Mouse (Mus musculus): ENCODE measurements around the gene Pipox.

The Pipox gene

DNA sequence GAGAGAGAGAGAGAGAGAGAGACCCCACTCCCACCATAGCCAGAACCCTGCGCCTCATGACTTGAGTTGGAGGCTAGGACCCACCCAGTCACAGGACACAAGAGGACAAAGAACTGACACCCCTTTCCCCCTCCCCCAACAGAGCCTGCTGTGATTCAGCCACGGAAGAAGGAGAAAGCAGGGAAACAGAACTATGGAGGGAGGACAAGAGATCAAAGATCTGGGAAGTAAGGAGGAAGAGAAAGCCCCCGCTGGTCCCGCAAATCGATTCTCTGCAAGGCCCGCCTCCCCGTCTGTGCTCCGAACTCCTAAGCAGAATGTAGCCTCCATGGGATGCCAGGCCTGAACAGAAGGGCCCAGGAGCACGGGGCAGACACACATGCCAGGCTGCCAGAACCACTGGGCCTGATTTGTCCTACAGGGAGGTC, 12.9 kb upstream of the Pipox start:
- DNase-seq, result peak; percentile 47

DNA sequence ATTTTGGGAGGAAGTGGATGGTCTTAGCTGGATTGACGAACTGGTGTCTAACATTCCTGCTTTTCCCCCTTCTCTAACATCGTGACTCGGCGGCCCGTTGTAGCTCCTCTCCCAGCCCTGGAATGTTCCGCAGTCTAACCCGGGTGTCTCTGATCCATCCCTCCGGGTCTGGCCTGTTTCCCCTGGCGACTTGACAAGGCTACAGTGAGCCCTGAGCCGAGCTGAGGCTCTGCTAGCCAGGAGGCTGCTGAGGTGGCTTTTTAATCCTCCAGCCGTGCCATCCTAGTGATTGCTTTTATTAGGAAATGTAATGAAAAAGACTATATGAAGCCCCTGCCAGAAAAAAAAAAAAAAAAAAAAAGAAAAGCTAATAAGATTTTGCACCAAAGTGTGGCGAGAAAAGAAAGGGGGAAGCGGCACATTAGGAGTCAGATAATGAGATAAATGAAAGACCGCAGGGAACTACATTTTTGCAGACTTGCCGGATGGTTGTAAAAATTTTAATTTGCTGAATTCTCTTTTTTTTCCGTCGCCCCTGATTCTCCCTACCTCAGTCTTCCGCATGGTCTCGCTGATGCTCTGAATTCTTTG, 12.3 kb upstream of the Pipox start:
- DNase-seq, result no peak

DNA sequence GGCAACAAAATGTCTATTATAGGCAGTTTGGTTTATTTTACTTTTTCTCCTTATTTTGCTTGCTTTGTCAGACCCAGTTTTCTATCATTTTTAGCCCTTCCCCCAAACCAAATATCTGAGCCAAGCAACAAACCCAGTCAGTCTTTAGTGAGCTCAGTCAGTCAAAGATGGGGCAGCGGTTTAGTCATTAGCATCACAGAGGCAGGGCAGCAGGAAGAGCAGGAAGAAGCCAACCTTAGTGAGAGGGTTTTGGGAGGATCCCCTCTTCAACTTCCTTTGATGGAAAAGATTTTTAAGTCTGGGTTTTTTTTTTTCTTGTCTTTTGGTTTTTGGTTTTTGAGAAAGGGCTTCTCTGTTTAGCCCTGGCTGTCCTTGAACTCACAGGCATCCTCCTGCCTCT, 10.8 kb upstream of the Pipox start:
- DNase-seq, result no peak

DNA sequence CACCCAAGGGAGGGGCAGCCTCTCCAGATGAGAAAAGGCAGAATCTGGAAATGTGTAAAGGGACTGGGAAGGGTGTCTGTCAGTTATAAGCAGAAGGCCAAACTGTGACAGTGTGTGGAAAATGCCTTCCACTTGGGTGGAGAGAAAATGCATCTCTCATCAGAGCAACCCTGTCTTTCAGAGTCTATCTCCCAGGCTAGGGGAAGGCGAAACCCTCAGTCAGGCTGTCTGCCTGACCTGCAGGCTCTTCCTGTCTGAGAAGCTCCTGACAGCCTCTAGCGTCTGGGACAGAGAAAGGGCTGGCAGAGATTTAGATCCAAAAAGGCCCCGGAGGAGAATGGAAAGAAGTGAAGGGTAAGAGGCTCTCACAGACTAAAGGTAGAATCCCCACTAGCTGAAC, 9.9 kb upstream of the Pipox start:
- DNase-seq, result no peak

DNA sequence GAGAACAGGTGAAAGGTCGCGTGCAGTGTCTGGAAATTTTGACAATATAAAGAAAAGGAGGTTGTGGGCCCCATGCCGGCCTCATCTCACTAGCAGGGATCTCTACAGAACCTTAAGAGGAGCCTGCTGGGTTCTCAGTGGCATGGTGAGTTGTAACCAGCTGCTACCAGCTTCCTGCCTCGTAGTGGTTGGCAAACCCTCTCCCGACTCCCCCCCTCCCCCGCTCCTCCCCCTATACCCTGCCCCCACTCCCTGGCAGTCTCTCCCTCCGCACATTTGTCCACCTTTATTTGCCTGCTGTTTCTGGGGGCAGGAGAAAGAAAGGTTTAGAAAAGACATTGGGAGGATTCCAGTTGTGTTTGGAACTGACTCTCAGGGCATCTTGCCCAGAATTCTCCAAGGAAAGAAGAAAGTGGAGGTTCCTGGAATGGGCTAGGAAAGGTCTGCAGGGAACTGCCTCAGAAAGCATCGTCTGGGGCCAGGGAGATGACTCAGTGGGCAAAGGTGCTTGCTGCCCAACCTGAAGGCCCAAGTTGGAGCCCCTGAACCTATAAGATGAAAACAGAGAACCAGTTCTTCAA, 8.0 kb upstream of the Pipox start:
- no peak for DNase-seq

DNA sequence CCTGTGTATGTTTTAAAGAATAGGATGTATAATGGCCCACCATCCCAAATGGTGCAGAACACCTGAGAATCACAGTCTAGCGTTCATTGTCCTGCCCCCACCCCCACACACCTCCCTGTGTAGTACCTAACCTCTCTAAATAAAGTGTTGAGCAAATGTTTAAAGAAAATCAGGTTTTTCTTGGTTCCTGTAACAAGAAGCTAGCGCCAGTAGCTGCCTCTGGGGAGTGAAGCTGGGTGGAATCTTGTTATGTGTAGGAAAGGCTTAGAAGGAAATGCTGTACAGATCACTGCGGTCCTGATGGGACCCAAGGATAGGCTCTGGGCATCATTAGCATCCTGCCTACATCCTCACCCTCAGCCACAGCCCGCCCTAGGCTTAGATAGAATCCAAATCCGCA, 7.5 kb upstream of the Pipox start:
- DNase-seq, result no peak

DNA sequence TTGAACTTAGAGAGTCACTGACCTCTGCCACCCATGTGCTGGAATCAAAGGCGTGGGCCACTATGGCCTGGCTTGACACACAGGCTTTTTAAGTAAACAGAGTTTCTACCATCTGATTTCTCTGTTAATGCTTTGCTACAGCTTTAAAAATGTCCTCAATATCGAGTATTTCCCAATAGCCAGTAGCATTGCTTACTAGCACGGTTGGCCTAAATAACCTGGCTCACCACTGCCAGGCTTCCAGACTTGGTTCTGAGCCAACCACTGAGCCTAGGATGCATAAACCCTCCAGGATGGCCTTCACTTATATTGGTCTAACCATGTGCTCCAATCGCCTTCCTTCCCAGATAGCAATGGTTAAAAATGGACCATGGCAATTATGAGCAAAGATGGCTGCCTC, 6.8 kb upstream of the Pipox start:
- DNase-seq, result no peak

DNA sequence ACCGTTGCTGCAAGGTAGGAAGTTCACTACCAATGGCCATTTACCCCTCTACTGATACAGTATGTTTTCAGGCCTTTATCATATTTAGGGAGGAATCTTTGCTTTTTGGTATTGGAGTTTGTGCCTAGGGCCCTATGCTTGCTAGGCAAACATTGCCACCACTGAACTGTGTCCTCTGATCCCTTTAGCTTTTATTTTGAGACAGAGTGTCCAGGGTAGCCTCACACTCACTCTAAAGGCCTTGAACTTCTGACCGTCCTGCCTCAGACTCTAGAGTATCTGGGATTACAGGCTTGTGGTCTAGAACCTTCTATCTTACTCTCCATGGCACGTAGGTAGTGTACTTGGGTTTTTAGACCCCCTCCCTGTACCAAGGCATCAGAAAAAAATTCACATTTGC, 6.3 kb upstream of the Pipox start:
- DNase-seq, result no peak

DNA sequence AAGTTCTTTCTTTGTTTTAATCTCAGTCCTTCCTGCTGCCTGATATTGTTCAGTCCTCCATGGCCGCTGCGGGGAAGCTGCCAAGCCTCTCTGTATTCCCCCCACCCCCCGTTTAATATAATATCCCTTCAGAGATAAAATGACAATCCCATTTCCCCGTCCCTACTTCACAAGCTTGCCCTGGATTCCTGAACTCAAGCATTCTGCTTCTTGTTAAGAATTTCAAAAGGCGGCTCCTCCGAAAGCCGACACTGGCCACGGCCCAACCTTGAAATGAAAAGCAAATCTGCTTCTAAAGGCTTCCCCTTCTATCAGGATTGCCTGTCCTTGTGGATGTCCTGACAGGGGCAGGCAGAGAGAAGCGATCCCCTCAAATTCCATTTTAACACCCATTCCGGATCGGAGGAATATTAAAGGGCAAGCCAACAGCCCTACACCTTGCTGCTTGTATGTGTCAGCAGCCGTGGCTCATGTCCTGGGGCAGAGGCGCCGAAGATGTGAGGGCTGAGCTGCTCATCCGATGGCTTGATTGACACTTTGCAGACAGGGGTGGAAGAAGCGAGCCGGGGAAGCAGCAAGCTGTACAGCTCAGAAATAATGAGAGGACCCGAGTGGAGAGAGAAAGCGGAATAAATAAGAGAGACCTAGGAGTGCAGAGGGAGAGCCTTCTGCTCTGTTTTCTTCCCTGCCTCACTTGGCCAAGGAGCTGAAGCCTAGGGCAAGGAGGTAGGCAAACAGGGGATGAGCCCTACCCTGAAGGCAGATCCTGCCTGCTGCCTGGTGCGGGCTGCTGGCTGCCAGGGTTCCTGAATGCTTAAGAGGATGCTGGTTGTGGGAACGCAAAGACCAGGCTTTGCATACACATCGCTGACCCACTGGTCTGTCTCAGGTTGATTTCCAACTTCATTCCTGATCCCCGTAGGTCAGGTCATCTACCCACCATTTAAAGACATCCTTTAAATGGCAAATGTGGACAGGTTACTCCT, 3.2 kb upstream of the Pipox start:
- DNase-seq, result peak; percentile 50

DNA sequence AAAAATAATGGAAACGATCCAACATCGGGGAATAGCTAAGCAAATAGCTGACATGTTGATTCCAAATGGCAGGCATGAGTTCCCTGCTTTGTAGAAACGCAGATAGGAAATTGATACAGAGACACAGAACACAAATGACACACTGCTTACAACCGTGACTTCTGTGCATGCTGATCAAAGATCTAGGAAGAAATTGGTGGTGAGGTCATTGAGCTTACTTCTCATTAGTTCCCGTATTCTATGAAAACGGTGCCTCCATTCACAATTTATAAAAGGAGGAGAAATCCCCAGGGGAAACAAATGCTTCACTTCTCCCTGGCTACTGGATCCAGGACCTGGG, 2.6 kb upstream of the Pipox start:
- DNase-seq, result no peak

DNA sequence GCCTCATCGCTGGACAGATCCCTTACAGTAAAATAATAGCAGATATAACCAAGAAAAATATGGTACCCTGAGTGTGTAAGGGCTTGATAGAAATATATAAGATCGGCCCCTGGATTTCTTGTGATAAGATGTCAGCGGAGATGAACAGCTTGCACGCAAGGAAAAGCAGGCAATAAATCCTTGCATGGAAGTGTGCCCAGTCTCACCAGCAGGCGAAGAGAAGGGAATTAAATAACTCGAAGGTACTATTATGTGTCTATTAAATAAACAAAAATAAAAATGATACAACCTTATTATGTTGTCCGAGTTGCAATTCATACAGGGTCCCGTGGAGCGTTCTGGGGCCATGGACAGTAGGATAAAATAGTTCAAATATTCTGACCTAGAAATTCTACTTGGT, 2.1 kb upstream of the Pipox start:
- DNase-seq, result no peak

DNA sequence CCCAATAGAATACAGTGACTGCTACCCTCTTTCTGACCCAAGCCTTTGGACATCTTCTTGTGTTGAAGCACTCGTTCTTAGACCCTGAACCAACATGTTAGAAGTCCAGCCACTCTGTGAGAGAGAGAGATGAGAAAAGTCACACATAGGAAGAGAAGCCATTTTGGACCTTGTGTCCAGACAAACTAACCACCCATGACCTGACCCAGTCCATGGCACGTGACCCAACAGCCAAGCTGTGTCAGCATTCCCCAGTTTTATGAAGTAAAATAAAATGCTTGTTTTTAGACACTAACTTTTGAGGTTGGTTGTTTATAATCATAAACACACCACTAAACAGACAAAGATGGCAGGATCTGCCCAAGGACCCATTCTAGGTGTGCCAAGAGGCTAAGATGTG, 1.1 kb upstream of the Pipox start:
- no peak for DNase-seq

DNA sequence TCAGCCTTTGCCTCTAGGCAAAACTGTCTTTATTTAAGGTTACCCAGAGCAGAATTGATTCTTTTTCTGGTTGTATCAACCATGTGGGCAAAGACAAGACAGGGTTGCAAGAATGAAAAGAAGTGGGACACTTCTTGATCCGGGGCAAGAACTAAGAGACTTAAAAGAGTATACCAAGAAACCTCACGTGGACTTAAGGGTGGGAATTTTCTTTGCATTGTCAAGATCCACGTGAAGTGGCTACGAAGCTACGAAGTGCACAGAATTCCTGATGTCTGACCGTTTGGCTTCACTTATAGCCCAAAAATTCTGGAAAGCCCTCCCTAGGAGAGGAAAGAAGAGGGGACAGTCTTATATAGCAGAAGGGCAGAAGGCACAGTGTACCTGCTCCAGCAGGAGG, 613 bp downstream of the Pipox start:
- DNase-seq, result no peak

DNA sequence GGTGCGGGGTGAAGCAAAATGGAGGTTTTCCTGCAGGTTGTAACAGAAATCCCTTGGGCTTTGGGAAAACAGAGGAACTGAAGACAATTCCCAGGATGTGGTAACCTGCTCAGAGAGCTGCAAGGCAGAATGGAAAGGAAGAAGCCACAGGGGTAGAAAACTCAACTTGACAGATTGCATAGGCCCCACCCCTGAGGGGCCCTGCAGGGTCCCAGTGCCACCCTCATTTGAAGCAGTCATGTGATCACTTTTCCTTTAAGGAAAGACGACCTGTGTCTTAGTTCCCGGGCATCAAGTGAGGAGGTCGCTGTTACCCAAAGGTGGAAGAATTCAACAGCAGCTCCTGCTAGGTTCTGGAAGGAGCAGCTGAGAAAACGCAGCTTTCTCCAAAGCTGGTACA, 1.0 kb downstream of the Pipox start:
- no peak for DNase-seq

DNA sequence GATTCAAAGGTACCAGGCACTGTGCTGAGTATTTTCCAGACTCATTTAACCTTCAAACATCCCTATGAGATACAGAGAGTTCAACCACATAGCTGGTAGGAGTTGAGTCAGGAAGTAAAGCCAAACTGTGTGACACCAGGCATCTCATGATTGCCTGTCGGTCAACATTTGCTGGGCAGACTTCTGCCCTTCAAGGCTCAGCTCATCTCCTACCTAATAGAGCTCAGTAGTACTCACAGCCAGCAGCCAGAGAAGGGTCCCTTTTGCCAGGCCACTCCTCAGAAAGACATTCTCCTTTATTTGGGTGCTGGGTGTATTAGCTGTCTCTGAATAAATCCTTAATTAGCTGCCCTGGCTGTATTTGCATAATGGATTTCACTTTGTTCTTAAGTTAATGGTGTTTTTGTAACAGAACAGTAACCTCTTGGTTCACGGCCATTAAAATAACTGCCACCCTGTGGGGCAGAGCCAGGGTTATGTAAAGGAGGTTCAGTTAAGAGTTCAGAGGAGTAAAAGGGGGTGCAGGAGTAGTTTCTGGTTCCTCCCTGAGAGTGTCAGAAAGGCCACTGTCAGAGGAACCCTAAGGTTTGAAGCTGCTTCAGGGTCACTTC, 3.1 kb downstream of the Pipox start:
- no peak for DNase-seq

DNA sequence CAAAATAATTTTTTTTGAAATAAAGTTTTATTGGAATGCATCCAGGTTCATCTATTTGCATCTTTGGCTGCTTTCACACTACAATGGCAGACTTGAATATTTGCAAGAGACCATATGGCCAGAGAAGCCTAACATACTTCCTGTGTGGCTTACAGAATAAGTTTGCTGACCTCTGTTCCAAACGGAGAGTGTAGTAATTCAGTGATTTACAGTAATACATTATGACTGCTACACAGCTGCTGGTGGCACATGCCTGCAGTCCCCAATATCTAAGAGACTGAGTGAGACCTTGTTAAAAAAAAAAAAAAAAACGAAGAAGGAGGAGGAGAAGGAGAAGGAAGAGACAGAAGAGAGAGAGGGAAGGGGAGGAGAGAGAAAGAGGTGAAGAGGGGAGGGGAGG, 4.4 kb downstream of the Pipox start:
- no peak for DNase-seq

DNA sequence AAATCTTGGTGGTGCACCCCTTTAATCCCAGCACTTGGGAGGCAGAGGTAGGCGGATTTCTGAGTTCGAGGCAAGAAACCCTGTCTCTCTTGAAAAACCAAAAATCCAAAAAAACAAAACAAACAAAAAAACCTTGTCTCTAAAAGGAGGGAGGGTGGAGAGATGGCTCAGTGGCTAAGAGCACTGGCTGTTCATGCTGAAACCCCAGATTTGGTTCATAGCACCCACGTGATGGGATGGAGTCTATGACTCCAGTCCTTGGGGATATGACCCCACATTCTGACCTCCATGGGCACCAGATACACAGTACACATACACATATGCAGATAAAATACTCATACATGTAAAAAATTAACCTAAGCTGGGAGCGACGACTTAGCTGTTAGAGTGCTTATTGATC, 5.0 kb downstream of the Pipox start:
- no peak for DNase-seq

DNA sequence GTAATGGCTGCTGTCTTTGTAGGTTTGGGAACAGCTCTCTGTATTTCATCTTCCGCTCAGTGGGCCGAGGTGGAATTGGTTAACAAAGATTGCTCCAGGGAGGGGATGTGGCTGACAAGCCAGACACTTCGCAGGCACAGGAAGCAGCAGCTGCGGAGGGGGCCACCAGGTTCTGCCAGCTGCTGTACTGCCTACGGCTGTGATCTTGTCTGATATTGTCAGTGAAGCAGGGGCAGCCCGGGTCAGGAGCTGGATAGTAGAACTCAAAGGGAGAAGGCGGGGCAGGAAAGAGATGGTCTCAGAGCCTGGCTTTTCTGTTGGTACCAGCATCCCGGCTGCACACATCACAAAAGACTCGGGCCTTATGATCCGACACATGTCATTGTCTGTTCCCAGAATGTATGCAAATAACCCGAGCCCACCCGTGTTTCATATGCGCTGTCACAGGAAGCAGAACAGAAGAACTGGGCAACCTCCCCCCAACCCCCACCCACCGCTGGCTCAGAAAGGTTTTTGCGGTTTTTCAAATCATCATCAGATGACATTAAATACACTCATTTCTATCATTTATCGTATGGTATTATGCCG, 6.4 kb downstream of the Pipox start:
- peak; percentile 68 for DNase-seq

DNA sequence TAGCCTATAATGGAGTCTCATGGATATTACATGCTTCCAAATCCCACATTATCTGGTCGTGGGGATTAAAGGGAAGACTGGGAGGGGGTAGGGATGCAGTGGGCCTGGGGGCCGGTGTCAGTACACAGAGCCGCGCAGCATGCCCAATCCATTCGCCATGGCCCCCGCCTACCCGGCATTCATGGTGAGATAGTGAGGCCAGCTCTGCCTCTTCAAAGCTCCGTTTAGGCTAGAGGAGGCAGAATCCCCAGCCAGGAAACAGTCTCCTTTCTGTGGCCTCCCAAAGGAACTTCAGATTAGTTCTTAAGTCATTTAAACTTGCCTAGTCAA, 8.7 kb downstream of the Pipox start:
- peak; percentile 74 for DNase-seq

DNA sequence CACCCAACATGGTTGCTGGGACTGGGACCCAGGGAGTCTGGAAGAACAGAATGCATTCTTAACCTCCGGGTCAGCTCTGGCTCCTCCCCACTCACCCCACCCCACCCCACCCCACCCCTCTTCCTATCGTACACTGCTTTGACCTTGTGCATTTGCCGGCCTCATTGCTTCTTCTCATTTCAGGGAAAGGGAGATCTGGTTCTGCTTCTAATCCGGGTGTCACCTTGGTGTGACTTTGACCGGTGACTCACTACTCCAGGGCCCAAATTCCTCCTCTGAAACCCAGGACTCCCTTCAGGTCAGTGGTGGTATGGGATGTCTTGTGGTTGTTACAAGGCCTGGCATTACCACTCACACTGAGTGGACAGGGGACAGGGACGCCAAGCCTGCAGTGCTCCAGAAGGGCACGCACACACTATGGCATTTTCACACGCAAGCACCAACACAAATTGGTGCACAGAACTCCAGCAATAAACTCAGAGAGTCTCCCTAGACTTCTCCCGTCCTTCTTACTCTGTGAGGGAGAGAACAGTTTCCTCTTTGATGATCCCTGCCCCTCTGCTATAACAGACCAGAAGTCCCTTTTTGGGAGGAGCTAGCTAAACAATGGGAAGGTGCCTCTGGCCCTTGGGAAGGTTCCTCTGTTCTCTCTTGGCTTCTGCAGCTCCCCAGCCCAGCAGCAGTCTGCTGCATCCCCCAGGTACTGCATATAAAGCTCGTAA, 9.2 kb downstream of the Pipox start:
- DNase-seq, result no peak

DNA sequence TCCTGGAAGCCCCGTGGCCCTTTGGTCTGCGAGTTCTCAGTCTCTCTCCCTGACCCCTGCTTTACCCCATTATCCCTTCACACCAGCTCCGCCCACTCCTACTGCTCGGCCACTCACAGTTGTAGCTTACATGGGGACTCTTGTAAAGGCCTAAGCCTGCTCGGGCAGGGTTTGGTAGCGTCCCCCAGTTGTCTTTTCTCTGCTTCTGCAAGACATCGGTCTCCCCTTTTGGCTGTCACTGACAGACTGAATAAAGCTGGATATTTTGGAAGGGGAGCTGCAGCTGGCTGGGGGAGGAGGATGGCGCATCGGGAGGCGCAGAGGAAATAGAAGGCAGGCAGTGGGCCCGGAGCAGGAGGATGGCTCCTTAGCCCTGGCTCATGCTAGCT, 17.1 kb downstream of the Pipox start:
- no peak for DNase-seq

DNA sequence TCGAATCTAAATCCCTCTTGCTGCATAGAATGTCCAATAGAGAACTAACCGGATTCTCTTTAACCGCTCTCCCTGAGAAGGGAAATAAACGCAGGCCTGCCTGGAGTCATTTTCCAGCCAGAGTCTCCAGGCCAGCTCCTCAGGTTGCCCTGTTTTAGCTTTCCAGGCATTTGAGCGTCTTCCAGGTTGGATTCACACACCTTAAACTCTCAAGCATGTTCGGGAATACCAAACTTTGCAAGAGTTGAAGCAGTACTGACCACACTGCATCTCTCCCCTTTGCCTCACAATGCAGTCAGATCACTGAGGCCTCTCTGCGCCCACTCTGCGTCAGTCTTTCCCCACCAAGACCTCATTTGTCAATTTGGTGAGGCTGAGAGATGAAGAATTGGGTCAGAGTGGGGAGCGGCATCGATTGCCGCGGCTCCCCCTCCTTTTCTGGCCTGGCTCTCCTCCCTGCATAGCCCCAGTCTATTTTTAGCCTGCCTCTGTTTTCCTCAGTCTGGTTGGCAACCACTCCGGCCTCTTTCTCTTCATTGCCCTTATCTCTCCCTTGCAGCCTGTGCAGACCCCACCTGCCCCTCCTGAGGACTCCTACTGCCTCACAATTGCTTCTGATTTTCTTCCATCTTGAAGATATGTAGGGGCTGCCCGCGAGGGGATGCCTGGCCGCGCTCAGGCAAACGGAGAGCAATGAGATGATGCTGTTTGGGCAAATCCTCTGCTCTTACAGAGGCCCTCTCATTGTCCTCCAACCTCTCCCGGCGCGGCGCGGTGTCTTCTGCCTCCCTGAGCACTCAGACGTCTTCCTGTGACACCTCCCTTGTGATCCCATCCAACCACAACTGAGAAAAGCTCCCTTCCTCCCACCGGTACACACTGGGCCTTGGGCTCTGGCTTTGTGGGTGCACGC, 17.8 kb downstream of the Pipox start:
- DNase-seq, result no peak
